Mouse (Mus musculus) lung, adult 2 months (tissue): ENCODE results near the gene 4931406P16Rik.

Experiments used
- CTCF ChIP-seq: fragments of 200-500 bp; IDR thresholded peaks from 2 replicates; pipeline ENCODE4 v1.5.1; 2011; ENCODE audit warnings: mild to moderate bottlenecking, low read length, control low read depth; ENCODE audit not compliant: insufficient read depth
- POLR2A ChIP-seq: fragments of 200-500 bp; IDR thresholded peaks from 2 replicates; pipeline ENCODE4 v1.6.1; 2011; ENCODE audit warnings: low read depth, mild to moderate bottlenecking, control low read depth, low read length, borderline replicate concordance; ENCODE audit errors: extremely low read depth

DNA sequence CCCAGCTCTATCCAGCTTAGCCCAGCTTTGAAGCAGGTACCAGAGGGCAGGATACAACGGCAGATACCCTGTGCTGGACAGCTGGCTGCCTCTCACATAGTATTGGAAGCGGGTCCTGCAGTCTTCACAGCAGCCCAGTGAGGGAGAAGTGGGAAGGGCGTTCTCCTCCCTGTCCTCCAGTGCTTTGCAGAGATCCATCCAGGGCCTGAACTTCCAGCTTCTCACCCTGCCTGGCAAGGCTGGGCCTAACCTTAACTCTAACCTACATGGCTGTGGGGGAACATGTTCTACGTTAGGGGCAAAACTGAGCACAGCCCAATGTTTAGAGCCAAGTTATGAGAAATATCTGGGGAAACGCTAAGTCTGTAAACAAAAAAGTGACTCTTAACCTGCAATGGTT is 7.8 kb upstream of the 4931406P16Rik start:
- no peak for TF ChIP-seq CTCF
- no peak for TF ChIP-seq POLR2A
